Mouse (Mus musculus): ENCODE measurements around the gene Samsn1.
"Not testable (repeated sequence)": the region's sequence is repeated elsewhere in the genome, so short reads cannot be mapped to it uniquely, and the experiment has no call there.

The Samsn1 gene

DNA sequence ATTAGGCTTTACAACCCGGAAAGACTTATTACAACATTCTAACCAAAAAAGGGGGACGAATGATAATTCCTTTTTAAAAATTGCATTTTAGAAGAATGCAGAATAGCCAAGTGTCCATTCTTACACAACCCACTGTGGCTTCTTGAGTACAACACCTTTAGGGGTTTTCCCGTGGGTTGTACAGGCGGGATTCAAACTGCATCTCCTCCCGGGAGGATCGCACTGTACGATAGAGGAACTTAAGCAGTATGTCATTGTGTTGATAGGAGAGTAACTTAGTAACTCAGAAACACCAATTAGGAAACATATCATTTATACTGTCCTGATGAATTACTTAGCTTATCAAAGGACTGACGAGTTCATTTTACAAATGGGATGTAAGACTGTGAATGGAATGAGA lies 149.8 kb downstream of the Samsn1 start:
- DNase-seq = no peak

GRCm38 (mm10) chr16:75867400-75867799 lies 154.7 kb downstream of the Samsn1 start:
- no peak for DNase-seq

DNA sequence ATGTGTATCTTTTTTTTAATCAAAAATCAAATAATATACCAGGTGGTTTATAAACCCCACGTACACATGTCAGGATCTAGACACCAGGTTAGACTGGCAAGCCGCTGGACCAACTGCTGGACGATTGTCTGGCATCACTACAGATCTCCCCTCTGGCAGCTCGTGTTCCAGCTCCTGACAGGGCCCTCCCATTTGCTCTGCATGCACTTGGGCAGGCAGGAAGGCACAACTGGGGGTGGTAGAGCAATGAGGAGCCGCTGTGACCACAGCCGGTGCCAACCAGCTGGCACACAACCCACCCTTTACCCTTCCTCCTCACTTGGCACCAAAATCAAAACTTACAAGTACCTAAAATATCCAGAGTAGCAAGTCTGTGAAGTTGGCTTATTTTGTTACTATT lies 156.6 kb downstream of the Samsn1 start:
- no peak for DNase-seq

DNA sequence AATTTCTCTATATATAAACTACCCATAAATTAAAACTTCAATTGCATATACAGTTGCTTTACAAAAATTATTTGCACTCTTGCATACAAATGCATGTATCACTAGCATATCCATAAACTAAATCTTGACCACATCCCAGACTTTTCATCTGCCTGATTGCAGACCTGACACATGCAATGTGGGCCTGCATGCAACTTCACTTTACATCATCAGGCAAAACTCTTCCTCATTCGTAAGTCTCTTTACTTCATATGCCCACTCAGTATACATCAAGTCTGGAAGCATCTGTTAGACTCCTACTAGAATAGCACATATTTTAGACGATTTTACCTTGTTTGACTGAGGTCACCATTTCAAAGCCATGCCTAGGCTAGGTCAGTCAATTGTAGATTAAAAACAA lies 157.4 kb downstream of the Samsn1 start:
- no peak for DNase-seq

GRCm38 (mm10) chr16:75856343-75856742 lies 165.7 kb downstream of the Samsn1 start:
- no peak for DNase-seq

DNA sequence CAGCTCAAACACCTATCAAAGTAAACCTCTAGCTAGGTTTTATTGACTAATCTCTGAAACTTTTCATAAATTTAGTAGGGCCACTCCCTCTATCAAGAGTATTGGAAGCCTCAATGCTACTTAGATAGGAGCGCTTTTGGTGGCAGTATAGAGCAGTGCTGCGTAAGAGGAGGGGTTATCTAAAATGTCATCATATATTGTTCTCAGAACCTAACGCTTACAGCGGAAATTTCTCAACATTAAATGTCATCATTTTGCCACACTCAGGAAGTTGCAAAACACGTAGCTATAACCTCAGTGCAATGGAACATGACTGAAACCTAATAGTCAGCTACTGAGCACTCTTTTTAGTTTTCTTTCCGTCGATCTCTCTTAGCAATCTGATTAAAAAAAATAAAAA lies 166.7 kb downstream of the Samsn1 start:
- DNase-seq = no peak

DNA sequence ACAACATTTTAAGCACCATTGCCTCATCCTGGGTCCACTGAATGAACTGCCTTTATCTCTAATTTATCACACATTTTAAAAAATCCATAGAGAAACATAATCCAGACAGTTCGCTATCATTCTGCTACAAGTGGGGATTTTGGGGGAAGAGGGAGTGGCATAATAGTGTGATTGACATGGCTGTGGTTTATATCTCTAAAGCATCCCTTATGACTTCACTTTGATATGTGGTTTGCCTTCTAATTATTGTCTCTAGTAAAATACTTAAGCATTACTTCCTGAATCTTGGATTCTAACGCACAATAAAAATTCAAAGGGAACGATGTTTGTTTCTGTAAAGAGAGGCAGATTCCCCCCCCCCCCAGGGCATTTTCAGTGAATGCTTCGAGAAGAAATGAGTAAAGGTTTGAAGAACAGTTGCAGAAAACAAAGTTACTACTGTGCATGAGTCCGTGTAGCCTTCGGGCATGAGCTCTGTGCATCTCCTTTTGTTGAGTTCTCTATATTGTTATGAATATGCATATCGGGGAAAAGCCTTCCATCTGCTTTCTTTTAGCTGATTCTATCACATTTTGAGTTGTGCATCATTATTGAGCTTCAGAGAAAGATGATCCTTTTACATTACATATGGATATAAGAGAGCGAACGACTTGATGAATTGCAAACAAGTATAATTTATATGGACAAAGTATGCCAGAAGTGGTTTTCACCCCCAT lies 168.4 kb downstream of the Samsn1 start:
- no peak for DNase-seq

DNA sequence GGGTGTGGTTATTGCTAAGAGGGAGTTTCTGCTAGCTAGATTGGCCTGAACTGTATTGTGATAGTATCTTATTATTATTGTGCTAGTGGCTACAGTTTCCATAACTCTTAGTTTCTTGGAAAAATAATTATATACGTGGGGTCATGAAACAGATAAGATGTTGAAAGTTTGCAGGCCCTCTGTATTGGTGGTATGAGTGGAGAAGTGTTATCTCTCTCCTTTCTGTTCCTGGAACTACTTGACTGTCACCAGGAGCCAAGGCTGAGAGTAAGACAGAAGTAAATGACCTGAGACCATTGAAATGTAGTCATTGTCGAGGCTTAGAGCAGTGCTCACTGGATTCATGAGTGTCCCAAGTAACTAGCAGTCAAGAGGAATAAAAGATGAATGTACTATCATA lies 169.6 kb downstream of the Samsn1 start:
- no peak for DNase-seq

DNA sequence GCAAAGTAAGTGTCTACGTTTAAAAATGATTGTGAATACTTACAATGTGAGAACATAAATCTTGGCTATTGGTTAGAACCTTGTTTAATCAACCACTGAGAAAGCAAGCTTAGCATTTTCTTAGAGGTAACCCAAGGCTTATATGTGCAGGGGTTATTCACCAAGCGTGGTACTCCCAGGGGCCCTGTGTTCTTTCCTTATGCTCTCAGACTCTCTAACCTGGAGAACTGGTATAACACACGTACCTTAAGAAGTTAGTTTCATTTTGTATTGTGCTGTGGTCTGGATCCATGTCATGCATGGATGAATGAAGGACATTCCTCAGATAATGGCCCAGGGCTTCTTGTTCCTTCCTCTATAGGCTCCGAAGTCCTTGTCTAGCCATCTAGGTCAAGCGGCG lies 173.0 kb downstream of the Samsn1 start:
- no peak for DNase-seq

DNA sequence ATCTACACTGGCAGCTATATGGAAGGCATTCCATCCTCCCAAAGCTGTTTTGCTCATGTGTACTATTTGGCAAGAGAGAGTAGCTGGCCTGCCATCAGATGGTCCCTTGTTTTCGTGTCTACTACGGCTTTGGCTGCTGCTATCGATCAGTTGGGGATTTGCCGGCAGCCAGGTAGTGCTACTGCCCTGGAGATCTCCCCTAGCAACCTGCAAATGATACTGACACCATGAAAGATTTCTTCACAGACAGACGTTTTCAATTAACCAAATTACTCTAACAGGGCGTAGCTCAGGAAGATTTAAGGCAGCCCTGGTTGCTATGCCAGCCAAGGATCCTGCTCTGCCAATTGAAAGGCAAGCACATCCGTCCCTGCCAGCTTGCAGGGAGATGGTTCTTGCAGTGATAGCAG lies 178.4 kb downstream of the Samsn1 start:
- DNase-seq = no peak

DNA sequence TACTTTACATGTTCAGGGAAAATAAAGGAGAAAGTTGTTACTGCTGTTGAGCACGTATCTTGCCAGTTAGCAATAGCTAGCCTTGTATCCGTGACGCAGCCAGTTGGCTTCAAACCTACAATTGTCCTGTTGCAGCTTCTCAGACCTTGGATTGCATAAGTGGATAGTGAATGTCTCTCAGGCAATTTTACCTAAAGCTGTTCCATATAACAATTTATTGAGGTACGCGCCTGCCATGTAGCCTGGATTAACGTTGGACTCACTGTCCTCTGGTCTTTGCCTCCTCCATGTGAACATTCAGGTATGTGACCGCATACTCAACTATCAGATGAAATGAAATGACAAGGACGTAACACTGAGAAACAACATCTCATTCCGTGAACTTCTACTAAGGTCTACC lies 179.1 kb downstream of the Samsn1 start:
- DNase-seq = no peak

DNA sequence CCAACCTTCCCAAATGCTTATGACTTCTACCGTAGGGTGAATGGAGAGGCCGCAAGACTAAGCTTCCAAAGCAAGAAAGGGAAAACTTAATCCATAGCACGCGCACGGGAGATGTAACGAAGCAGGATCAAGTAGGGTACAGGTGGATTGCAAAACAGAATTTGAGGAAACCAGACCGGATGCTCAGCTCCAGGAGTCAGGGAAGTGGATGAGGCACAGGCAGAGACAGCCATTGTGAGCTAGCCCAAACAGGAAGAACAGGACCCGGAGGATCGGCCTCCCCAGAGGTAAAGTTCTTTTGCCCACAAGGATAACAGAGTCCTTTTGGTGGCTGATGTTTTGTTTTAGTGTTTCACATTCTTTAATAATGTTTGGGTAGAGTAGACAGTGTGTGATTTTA lies 179.5 kb downstream of the Samsn1 start:
- DNase-seq = no peak

DNA sequence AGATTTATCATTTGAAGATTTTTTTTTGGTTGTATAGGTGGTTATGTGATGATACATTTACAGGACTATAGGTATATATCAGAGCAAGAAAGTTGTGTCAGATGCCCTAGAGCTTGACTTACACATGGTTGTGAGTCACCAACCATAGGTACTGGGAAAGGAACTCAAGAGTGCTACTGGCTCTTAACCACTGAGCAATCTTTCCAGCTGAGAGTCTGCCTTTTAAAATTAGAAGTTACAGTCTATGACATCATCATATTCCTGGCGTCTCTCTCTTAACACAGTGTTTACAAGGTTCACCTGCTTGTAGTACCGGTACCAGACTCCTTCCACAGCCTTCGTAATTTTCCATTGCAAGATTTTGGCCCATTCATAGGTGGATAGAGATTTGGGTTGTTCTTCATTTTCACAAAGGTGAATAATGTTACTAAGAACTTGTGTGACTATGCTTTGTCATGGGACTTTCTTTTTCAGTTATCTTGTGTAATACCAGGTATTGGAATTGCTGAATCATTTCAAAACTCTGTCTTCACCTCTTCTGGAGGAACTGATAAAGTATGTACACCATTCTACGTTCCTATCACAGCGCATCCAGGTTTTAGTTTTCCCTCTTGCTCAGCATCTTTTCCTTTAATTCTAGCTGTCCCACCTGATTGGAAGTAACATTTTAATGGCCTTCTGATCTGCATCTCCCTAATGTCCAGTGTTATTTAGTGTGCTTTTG lies 184.2 kb downstream of the Samsn1 start:
- no peak for DNase-seq

GRCm38 (mm10) chr16:75831390-75831789 lies 190.7 kb downstream of the Samsn1 start:
- no peak for DNase-seq

GRCm38 (mm10) chr16:75826949-75827348 lies 195.1 kb downstream of the Samsn1 start:
- not testable (repeated sequence) for DNase-seq

- DNase-seq = no peak
Observed at GRCm38 (mm10) chr16:75826498-75826897, 195.6 kb downstream of the Samsn1 start.

- DNase-seq = peak; percentile 48
Observed at GRCm38 (mm10) chr16:75823226-75823625, 198.9 kb downstream of the Samsn1 start.

DNA sequence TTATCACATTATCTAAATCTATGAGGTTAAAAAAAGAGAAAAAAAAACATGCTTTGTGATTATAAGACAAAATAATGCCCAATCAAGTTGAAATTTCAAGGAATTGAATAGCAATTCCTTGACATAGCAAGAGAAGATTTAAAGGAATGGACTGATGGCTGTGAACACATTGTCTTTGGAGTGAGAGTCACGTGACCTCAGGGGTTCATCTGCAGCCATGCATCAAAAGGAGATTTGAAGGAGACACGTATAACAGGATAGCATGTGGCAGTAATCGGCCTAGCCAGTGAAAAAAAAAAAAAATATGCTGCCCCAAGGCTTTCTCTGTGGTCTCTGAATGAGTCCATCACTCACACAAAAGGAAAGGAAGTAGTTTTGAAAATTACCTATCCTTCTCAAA lies 201.1 kb downstream of the Samsn1 start:
- no peak for DNase-seq
